Mouse (Mus musculus): ENCODE measurements around the gene Gzma.

GRCm38 (mm10) chr13:113082101-113082500 is 18.7 kb downstream of the Gzma start:
- TF ChIP-seq CTCF (IDR thresholded peaks at IDR 0.05; ENCODE audit: extremely low read depth, insufficient read depth, low read length) (no peak), POLR2A (IDR thresholded peaks at IDR 0.05; ENCODE audit: extremely low read depth, insufficient read depth, low read length) (no peak)

All from cortical plate, adult 2 months (tissue).